Mouse (Mus musculus) MEL (cell line): ENCODE results near the gene Cyp51. TPM values are rescaled to one million over a fixed set of nuclear protein-coding genes. Genes with fewer than 3 reads are reported as not detected.

Experiments
- polyA plus RNA-seq, 2 experiments: library from polyadenylated mRNA; stranded (reverse) in 1 of 2; unstranded in 1 of 2; fragments of >175 nt in 1 of 2; fragments of >200 nt in 1 of 2; gene quantifications; 2 replicates each; pipeline versions ENCODE4 v1.2.1 to v1.2.4; 2012; ENCODE audit warnings: low replicate concordance in 2 of 2, low read depth in 1 of 2; ENCODE audit not compliant: insufficient read length in 2 of 2, insufficient read depth in 1 of 2, missing spikeins in 1 of 2
- total RNA-seq: library from RNA; depleted of rRNA; stranded (reverse); fragments of 300-350 nt; gene quantifications from 2 replicates; pipeline ENCODE4 v1.2.3, GENCODE M21; 2012; rRNA removed

The Cyp51 gene
- total and polyA plus RNA-seq, 3 experiments, result 39.0 to 54.7 TPM; not detected in 1

Other genes starting within 250 kb of the Cyp51 start
- 5.4 and 5.5 TPM in 2 replicates for gene Mterf1a, start 210.8 kb downstream of the Cyp51 start, total RNA-seq
- gene Mterf1a, start 210.8 kb downstream of the Cyp51 start, polyA plus RNA-seq, result 1 to 10 TPM in 1 of 2 experiments, not detected in 1; 4.2 TPM
- 15.9 and 16.0 TPM in 2 replicates for gene Akap9, start 176.7 kb downstream of the Cyp51 start, total RNA-seq
- 10 to 100 TPM; 17.3 to 29.3 TPM for gene Akap9, start 176.7 kb downstream of the Cyp51 start, polyA plus RNA-seq
- 2.0 and 2.2 TPM in 2 replicates for gene Mterf1b, start 87.6 kb upstream of the Cyp51 start, total RNA-seq
- gene Mterf1b, start 87.6 kb upstream of the Cyp51 start, polyA plus RNA-seq, result under 1 TPM in 1 of 2 experiments, not detected in 1; 0.92 TPM